Mouse (Mus musculus) liver, embryonic 14.5 days (tissue): ENCODE measurements at regions not wholly inside any gene's neighbourhood (a gene's known extent, or its start where the extent isn't known, plus 50 kb on each side); places are given as distances from the start of the nearest gene placed in this dataset.

Experiments
- ATAC-seq: fragments of 200-750 bp; cut with Nextera tagmentation; 2 replicates; pipeline ENCODE4 v1.8.0; 2017; ENCODE audit warnings: moderate number of reproducible peaks, mild to moderate bottlenecking, moderate library complexity; ENCODE audit not compliant: insufficient read depth
- DNase-seq, 3 experiments: peaks; one replicate each; pipeline ENCODE4 v3.0.0-alpha.2; 2012 to 2013; ENCODE audit warnings: low read depth in 3 of 3, low spot score in 3 of 3
- H3K27ac ChIP-seq: fragments of 300-500 bp; sonication (generic); 2 replicates; pipeline ENCODE4 v1.5.1; 2014; ENCODE audit warnings: moderate library complexity, mild to moderate bottlenecking, control low read depth, inconsistent platforms
- H3K27me3 ChIP-seq: fragments of 300-500 bp; sonication (generic); 2 replicates; pipeline ENCODE4 v1.6.1; 2014; ENCODE audit warnings: mild to moderate bottlenecking, low read length, moderate library complexity; ENCODE audit not compliant: control insufficient read depth, insufficient read depth
- H3K36me3 ChIP-seq: fragments of 300-500 bp; sonication (generic); replicated peaks from 2 replicates; pipeline ENCODE4 v1.6.1; 2014; ENCODE audit warnings: low read depth; ENCODE audit not compliant: control insufficient read depth, insufficient read depth
- H3K4me1 ChIP-seq, 2 experiments: fragments of 200-500 bp in 1 of 2; fragments of 300-500 bp in 1 of 2; sonication (generic) in 1 of 2; replicated peaks; 2 replicates each; pipeline ENCODE4 v1.6.1; 2012 to 2014; ENCODE audit warnings: antibody characterized with exemption in 1 of 2, inconsistent platforms in 1 of 2, low read length in 1 of 2; ENCODE audit not compliant: control insufficient read depth in 2 of 2, insufficient read depth in 2 of 2
- H3K4me2 ChIP-seq: fragments of 300-500 bp; sonication (generic); 2 replicates; pipeline ENCODE4 v1.6.1; 2014; ENCODE audit warnings: low read depth, mild to moderate bottlenecking, control low read depth, moderate library complexity
- H3K4me3 ChIP-seq, 2 experiments: fragments of 200-500 bp in 1 of 2; fragments of 300-500 bp in 1 of 2; sonication (generic) in 1 of 2; 2 replicates each; pipeline ENCODE4 v1.5.1; 2012 to 2014; ENCODE audit warnings: low read depth in 2 of 2, low read length in 2 of 2, mild to moderate bottlenecking in 2 of 2, control low read depth in 1 of 2, inconsistent platforms in 1 of 2, moderate library complexity in 1 of 2; ENCODE audit not compliant: insufficient read depth in 1 of 2
- H3K9ac ChIP-seq: fragments of 300-500 bp; sonication (generic); replicated peaks from 2 replicates; pipeline ENCODE4 v1.6.1; 2014; ENCODE audit warnings: mild to moderate bottlenecking, control low read depth, moderate library complexity
- H3K9me3 ChIP-seq: fragments of 300-500 bp; sonication (generic); 2 replicates; pipeline ENCODE4 v1.6.1; 2016; ENCODE audit warnings: low read length, mixed read lengths; ENCODE audit not compliant: control insufficient read depth
- CTCF ChIP-seq: IDR thresholded peaks from 2 replicates; pipeline ENCODE4 v1.5.1; 2016; ENCODE audit warnings: antibody characterized with exemption, low read depth, control low read depth
- EP300 ChIP-seq: IDR thresholded peaks from 2 replicates; pipeline ENCODE4 v1.6.1; 2016; ENCODE audit warnings: antibody characterized with exemption, low read depth
- WGBS: fragments of 180-500 bp; shearing (Covaris S2); extraction: QIAGEN DNeasy Blood & Tissue Kit; methylation state at CpG from one replicate; pipeline ENCODE4 v1.1.7; 2014; ENCODE audit not compliant: insufficient replicate concordance; 5-methylcytosine and 5-hydroxymethylcytosine counted together

DNA sequence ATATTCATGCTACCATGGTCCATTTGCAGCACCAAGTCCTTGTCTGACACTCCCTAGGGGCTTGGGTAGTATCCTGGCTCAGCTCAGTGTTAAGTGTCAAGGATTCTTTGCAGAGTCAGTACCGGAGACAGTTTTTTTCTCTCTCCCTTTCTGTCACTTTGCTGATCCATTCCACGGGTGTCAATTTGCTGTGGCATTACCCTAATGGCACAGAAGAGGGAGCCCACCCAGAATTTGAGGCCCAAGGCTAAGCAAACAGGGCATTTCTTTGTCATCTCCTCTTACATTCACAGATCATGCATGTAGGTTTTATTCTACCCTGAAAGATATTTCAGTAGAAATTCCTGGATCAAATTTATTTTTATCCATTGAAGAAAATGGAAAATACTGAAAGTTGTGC, 146.4 kb upstream of the Tmem72 start:
- Histone ChIP-seq H3K4me3 (no peak overlapping the region), H3K4me2 (no peak overlapping the region), H3K27ac (no peak overlapping the region), H3K27me3 (no peaks in the 10 kb centered on the region), H3K9me3 (no peaks in the 10 kb centered on the region), H3K9ac (no peak overlapping the region), H3K4me1 (no peaks in the 10 kb centered on the region), H3K36me3 (no peaks in the 10 kb centered on the region)
- TF ChIP-seq EP300 (no peak), CTCF (no peak)
- ATAC-seq: no peak
- WGBS: 24% methylated on average over 2 of the region's 2 CpGs
- DNase-seq: no peak

DNA sequence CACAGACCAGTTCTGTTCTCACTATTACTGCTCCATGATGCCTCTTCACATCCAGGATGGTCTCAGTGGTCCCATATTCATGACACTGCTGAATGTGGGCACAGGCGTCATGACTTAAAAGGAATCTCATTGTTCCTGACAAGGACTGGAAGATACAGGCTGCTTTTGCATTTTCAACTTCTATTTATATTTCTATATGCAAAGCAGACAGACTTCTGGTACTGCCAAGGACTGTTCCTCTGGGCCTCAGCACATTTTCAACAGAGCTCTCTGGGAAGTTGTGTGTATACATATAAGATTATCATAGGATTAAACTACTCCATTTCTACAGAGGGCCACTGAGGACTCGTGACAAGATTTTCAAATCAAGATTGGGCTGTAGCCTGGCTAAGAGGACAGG, 146.9 kb upstream of the Tmem72 start:
- no peak for ATAC-seq
- H3K4me3 ChIP-seq: no peak overlapping the region
- no peaks in the 10 kb centered on the region for H3K9me3 ChIP-seq
- 33% methylated on average over 2 of the region's 2 CpGs for WGBS
- no peak for DNase-seq
- no peak overlapping the region for H3K4me2 ChIP-seq
- H3K27ac ChIP-seq: no peak overlapping the region
- H3K9ac ChIP-seq: no peak overlapping the region
- H3K4me1 ChIP-seq: no peaks in the 10 kb centered on the region
- no peaks in the 10 kb centered on the region for H3K36me3 ChIP-seq
- TF ChIP-seq EP300 (no peak), CTCF (no peak)
- H3K27me3 ChIP-seq: no peaks in the 10 kb centered on the region

DNA sequence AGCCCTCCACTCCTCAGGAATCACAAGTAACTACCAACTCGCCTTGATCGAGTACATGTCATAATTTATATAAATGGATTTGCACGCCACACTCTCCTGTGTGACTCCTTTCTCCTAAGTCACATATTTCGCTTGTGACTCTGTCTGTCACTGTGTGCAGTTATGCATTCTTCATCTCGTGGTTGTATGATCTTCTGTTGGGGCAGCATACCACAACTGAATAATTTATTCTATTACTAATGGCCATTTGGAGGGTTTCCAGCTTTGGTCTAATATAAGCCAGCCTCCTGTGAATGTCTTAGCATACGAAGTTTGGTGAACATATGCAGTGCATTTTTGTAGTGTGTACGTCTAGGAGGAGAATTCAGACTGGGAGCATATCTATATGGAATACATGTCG, 176.6 kb upstream of the Tmem72 start:
- no peaks in the 10 kb centered on the region for H3K4me1 ChIP-seq
- no peaks in the 10 kb centered on the region for H3K9me3 ChIP-seq
- H3K36me3 ChIP-seq: no peaks in the 10 kb centered on the region
- H3K4me2 ChIP-seq: no peak overlapping the region
- no peak overlapping the region for H3K9ac ChIP-seq
- no peak for TF ChIP-seq EP300
- no peak for TF ChIP-seq CTCF
- H3K27me3 ChIP-seq: no peaks in the 10 kb centered on the region
- H3K4me3 ChIP-seq: no peak overlapping the region
- ATAC-seq (no peak), DNase-seq (no peak)
- no peak overlapping the region for H3K27ac ChIP-seq
- WGBS: 57% methylated on average over 8 of the region's 8 CpGs

DNA sequence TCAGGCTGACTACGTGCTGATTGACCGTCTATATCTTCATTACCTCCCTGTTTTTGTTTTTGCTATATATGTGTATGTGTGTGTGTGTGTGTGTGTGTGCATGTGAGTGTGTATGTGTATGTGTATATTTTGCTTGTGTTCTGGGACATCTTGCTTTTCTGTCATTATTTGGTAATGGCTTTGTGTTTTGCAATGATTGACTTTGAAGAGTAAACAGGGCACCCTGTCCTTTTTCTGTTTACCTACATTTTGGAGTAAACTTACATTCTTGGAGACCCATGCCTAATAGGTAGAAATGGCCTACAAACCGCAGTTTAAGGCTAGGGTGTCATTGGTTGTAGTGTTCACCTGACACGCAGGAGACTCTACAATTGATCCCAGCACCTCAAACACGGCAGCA, 177.5 kb upstream of the Tmem72 start:
- TF ChIP-seq EP300: no peak
- no peak for TF ChIP-seq CTCF
- Histone ChIP-seq H3K4me3 (no peak overlapping the region), H3K4me2 (no peak overlapping the region), H3K27me3 (no peaks in the 10 kb centered on the region), H3K9ac (no peak overlapping the region), H3K9me3 (no peaks in the 10 kb centered on the region), H3K27ac (no peak overlapping the region), H3K4me1 (no peaks in the 10 kb centered on the region), H3K36me3 (no peaks in the 10 kb centered on the region)
- no peak for DNase-seq
- 58% methylated on average over 5 of the region's 5 CpGs for WGBS
- ATAC-seq: no peak

DNA sequence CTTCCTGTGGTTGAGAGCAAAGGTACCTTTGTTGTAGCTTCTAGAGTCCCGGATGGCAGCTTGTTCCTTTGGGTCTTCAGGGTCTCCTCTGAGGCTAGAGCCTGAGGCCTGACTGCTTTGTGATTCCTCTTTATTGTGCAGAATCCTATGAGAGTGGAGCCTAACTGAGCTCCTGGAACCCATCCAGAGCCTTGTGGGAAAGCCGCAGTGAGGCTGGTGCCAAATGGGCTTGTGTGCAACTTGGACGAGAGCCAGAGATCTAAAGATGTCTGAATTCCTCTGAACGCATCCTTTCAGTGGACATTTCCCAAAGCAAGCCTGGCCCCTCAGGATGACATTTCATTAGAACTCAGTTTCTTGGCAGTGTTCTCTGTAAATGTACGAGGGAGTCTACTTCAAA, 178.4 kb upstream of the Tmem72 start:
- H3K27me3 ChIP-seq: no peaks in the 10 kb centered on the region
- ATAC-seq (no peak), DNase-seq (no peak)
- WGBS: 65% methylated on average over 5 of the region's 5 CpGs
- H3K27ac ChIP-seq: no peak overlapping the region
- H3K4me3 ChIP-seq: no peak overlapping the region
- no peak overlapping the region for H3K9ac ChIP-seq
- TF ChIP-seq CTCF (no peak), EP300 (no peak)
- no peaks in the 10 kb centered on the region for H3K4me1 ChIP-seq
- H3K4me2 ChIP-seq: no peak overlapping the region
- no peaks in the 10 kb centered on the region for H3K9me3 ChIP-seq
- no peaks in the 10 kb centered on the region for H3K36me3 ChIP-seq
